Mouse (Mus musculus) embryonic fibroblast, embryonic 13.5 days (primary cell): Measurements from ENCODE around the gene Nrxn1. TPM values are rescaled to one million over a fixed set of nuclear protein-coding genes. Genes with fewer than 3 reads are reported as not detected.

Experiments used
- H3K27ac ChIP-seq: 2 replicates; pipeline ENCODE4 v1.5.1; 2012; ENCODE audit warnings: low read length, control low read depth, inconsistent platforms; ENCODE audit not compliant: insufficient read depth
- H3K4me1 ChIP-seq: 2 replicates; pipeline ENCODE4 v1.6.1; 2011; ENCODE audit warnings: low read length; ENCODE audit not compliant: control insufficient read depth, insufficient read depth
- H3K4me3 ChIP-seq: 2 replicates; pipeline ENCODE4 v1.5.1; 2011; ENCODE audit warnings: mild to moderate bottlenecking, control low read depth, low read length; ENCODE audit not compliant: insufficient read depth
- CTCF ChIP-seq: IDR thresholded peaks from 2 replicates; pipeline ENCODE4 v1.5.1; 2011; ENCODE audit warnings: mild to moderate bottlenecking, control low read depth, low read length, moderate library complexity, borderline replicate concordance; ENCODE audit not compliant: insufficient read depth
- POLR2A ChIP-seq: IDR thresholded peaks from 2 replicates; pipeline ENCODE4 v1.6.1; 2011; ENCODE audit warnings: low read depth, mild to moderate bottlenecking, control low read depth, low read length, moderate library complexity
- polyA plus RNA-seq: library from polyadenylated mRNA; stranded (reverse); fragments of >200 nt; gene quantifications from 2 replicates; pipeline ENCODE4 v1.2.4, GENCODE M21; 2011; ENCODE audit warnings: low read depth; ENCODE audit not compliant: missing spikeins, insufficient read length

Nrxn1 gene
- polyA plus RNA-seq, 1 experiment = 1.3 TPM

GRCm38 (mm10) chr17:90425974-90426373 is 666.9 kb downstream of the Nrxn1 start:
- H3K27ac ChIP-seq = no peak overlapping the region
- TF ChIP-seq CTCF (no peak), POLR2A (no peak)
- no peak overlapping the region for H3K4me3 ChIP-seq
- H3K4me1 ChIP-seq = no peaks in the 10 kb centered on the region

- Histone ChIP-seq H3K4me1 (no peaks in the 10 kb centered on the region), H3K27ac (no peak overlapping the region), H3K4me3 (no peak overlapping the region)
- TF ChIP-seq CTCF (no peak), POLR2A (no peak)
Observed at GRCm38 (mm10) chr17:90422591-90422990, 670.3 kb downstream of the Nrxn1 start.

- H3K4me1 ChIP-seq = no peaks in the 10 kb centered on the region
- no peak overlapping the region for H3K27ac ChIP-seq
- no peak for TF ChIP-seq POLR2A
- TF ChIP-seq CTCF = no peak
- H3K4me3 ChIP-seq = no peak overlapping the region
Observed at GRCm38 (mm10) chr17:90420757-90421156, 672.1 kb downstream of the Nrxn1 start.

- no peak overlapping the region for H3K27ac ChIP-seq
- no peak overlapping the region for H3K4me3 ChIP-seq
- TF ChIP-seq CTCF (no peak), POLR2A (no peak)
- H3K4me1 ChIP-seq = no peaks in the 10 kb centered on the region
Observed at GRCm38 (mm10) chr17:90419615-90420014, 673.3 kb downstream of the Nrxn1 start.

- H3K27ac ChIP-seq = no peak overlapping the region
- no peak overlapping the region for H3K4me3 ChIP-seq
- TF ChIP-seq POLR2A = no peak
- TF ChIP-seq CTCF = no peak
- H3K4me1 ChIP-seq = no peaks in the 10 kb centered on the region
Observed at GRCm38 (mm10) chr17:90396357-90396756, 696.5 kb downstream of the Nrxn1 start.

GRCm38 (mm10) chr17:90394606-90395005 is 698.3 kb downstream of the Nrxn1 start:
- Histone ChIP-seq H3K4me1 (no peaks in the 10 kb centered on the region), H3K27ac (no peak overlapping the region)
- TF ChIP-seq CTCF (no peak), POLR2A (no peak)

GRCm38 (mm10) chr17:90392751-90393150 is 700.1 kb downstream of the Nrxn1 start:
- Histone ChIP-seq H3K27ac (no peak overlapping the region), H3K4me1 (no peaks in the 10 kb centered on the region), H3K4me3 (no peak overlapping the region)
- no peak for TF ChIP-seq CTCF
- TF ChIP-seq POLR2A = no peak

More at GRCm38 (mm10) chr17:90394606-90395005, 698.3 kb downstream of the Nrxn1 start:
- H3K4me3 ChIP-seq = no peak overlapping the region

- Histone ChIP-seq H3K27ac (no peak overlapping the region), H3K4me1 (no peaks in the 10 kb centered on the region), H3K4me3 (no peak overlapping the region)
- TF ChIP-seq POLR2A (no peak), CTCF (no peak)
Observed at GRCm38 (mm10) chr17:90390316-90391212, 702.3 kb downstream of the Nrxn1 start.

- H3K4me1 ChIP-seq = no peaks in the 10 kb centered on the region
- H3K4me3 ChIP-seq = no peak overlapping the region
- no peak overlapping the region for H3K27ac ChIP-seq
- TF ChIP-seq CTCF = no peak
- TF ChIP-seq POLR2A = no peak
Observed at GRCm38 (mm10) chr17:90384856-90385255, 708.0 kb downstream of the Nrxn1 start.
